Mouse (Mus musculus): Measurements from ENCODE around the gene Mdga1.

- TF ChIP-seq MYOD1 (IDR thresholded peaks at IDR 0.05; ENCODE audit: control insufficient read depth, insufficient read length, low read depth) = no peak
- no peak for TF ChIP-seq CTCF (IDR thresholded peaks at IDR 0.05; ENCODE audit: control insufficient read depth, insufficient read depth, insufficient read length)
Observed at GRCm38 (mm10) chr17:29970037-29970555, at the start of gene Mdga1.
